Mouse (Mus musculus): ENCODE measurements at regions not wholly inside any gene's neighbourhood (a gene's known extent, or its start where the extent isn't known, plus 50 kb on each side); places are given as distances from the start of the nearest gene placed in this dataset.

GRCm38 (mm10) chr13:111943392-111944088, 134.7 kb upstream of the Map3k1 start:
- no peak for TF ChIP-seq CTCF (IDR thresholded peaks at IDR 0.05; ENCODE audit: extremely low read depth, insufficient read length, insufficient replicate concordance, low read depth, low read length)
- no peak for TF ChIP-seq POLR2A (IDR thresholded peaks at IDR 0.05; ENCODE audit: low read depth, low read length)

Measured in small intestine, adult 2 months (tissue).